Comparison of ENCODE assay signal across 8 mouse cellular contexts in genomic region chr10:20548833-20549710, GRCm38 (mm10).
DNase-seq lines count a peak whose midpoint lies in the region; ATAC-seq lines count a peak whose summit lies in the region.

No protein-coding gene starts in this region.

- H3K9me3 ChIP-seq in embryonic facial prominence, embryonic 12.5 days: no peaks in the 10 kb centered on the region
- H3K9me3 ChIP-seq in neural tube, embryonic 14.5 days (ENCODE audit: control insufficient read depth, low read length): no peaks in the 10 kb centered on the region

- DNase-seq in adrenal gland, postnatal 36 days: peak; percentile 5 to 33
- peak; percentile 53 to 56 for DNase-seq in heart, postnatal 10 days
- peak; percentile 56 to 70 for DNase-seq in kidney, postnatal 4 days
- DNase-seq in right cerebral cortex, postnatal 36 days (ENCODE audit: low spot score in 2 of 2): no peak
- no peak for DNase-seq in cerebellum, postnatal 4 days (ENCODE audit: low spot score in 2 of 2)
- no peak for DNase-seq in layer of hippocampus, adult 9-11 months

- WGBS in embryonic facial prominence, embryonic 12.5 days: 22% methylated on average over 13 of the region's 13 CpGs
- 14% methylated on average over 13 of the region's 13 CpGs for WGBS in neural tube, embryonic 14.5 days

- H3K4me1 ChIP-seq in embryonic facial prominence, embryonic 12.5 days: peaks cover 41% of the 10 kb centered on the region
- H3K4me1 ChIP-seq in neural tube, embryonic 14.5 days (ENCODE audit: control insufficient read depth, insufficient read depth, low read length): no peaks in the 10 kb centered on the region

- peak overlapping the region; percentile 86 for H3K27ac ChIP-seq in embryonic facial prominence, embryonic 12.5 days
- H3K27ac ChIP-seq in neural tube, embryonic 14.5 days (ENCODE audit: low read depth, low read length): peak overlapping the region; percentile 76; the same call in 1 of the 2 replicates

- 0 out of 2 replicates have a peak overlapping the region, but pooled peaks have one; percentile 35 for H3K4me3 ChIP-seq in embryonic facial prominence, embryonic 12.5 days
- peak overlapping the region; percentile 35 for H3K4me3 ChIP-seq in neural tube, embryonic 14.5 days (ENCODE audit: low read depth, low read length)

- peak overlapping the region; percentile 4; the same call in 1 of the 2 replicates for H3K9ac ChIP-seq in embryonic facial prominence, embryonic 12.5 days
- no peak overlapping the region for H3K9ac ChIP-seq in neural tube, embryonic 14.5 days (replicated peaks; ENCODE audit: low read depth, low read length)

- intact Hi-C loops in heart, postnatal 10 days (cut with DNase I): loop anchor here (5.0 to 10.0 kb wide), 3 partner anchors 57 to 173 kb away; no protein-coding TSS in a partner anchor

- H3K4me2 ChIP-seq in embryonic facial prominence, embryonic 12.5 days (replicated peaks): peak overlapping the region; percentile 58
- H3K4me2 ChIP-seq in neural tube, embryonic 14.5 days (ENCODE audit: low read depth, low read length): peak overlapping the region; percentile 66

- H3K27me3 ChIP-seq in embryonic facial prominence, embryonic 12.5 days: no peaks in the 10 kb centered on the region
- H3K27me3 ChIP-seq in neural tube, embryonic 14.5 days (ENCODE audit: control insufficient read depth, insufficient read depth, low read length): no peaks in the 10 kb centered on the region

- ATAC-seq in embryonic facial prominence, embryonic 12.5 days (ENCODE audit: insufficient number of reproducible peaks, insufficient read depth, low FRiP score, low TSS enrichment): no peak
- no peak for ATAC-seq in neural tube, embryonic 14.5 days (ENCODE audit: low read depth)

- H3K36me3 ChIP-seq in embryonic facial prominence, embryonic 12.5 days: no peaks in the 10 kb centered on the region
- H3K36me3 ChIP-seq in neural tube, embryonic 14.5 days (ENCODE audit: control insufficient read depth, insufficient read depth, low read length): no peaks in the 10 kb centered on the region

Comparison
In these comparisons a context has a peak if more than half of its experiments do, and no peak if none do; other contexts are left out.
1. DNase-seq: peak in adrenal gland, postnatal 36 days (2 of 2), heart, postnatal 10 days (2 of 2) and kidney, postnatal 4 days (2 of 2); none in right cerebral cortex, postnatal 36 days (0 of 2), cerebellum, postnatal 4 days (0 of 2) and layer of hippocampus, adult 9-11 months (single experiment).